Mouse (Mus musculus): ENCODE results near the gene Agap3.

Agap3 gene

GRCm38 (mm10) chr5:24523806-24524205 is 71.8 kb downstream of the Agap3 start:
- no peak for DNase-seq (ENCODE audit: low read depth)

- no peak for DNase-seq (ENCODE audit: low read depth)
Observed at GRCm38 (mm10) chr5:24524522-24524921, 72.5 kb downstream of the Agap3 start.

- DNase-seq (ENCODE audit: low read depth) = no peak
Observed at GRCm38 (mm10) chr5:24525360-24526189, 73.6 kb downstream of the Agap3 start.

- no peak for DNase-seq (ENCODE audit: low read depth)
Observed at GRCm38 (mm10) chr5:24526190-24526888, 74.4 kb downstream of the Agap3 start.

- DNase-seq (ENCODE audit: low read depth) = no peak
Observed at GRCm38 (mm10) chr5:24526889-24527230, 74.9 kb downstream of the Agap3 start, which contains the start of gene Gbx1. Gene Gbx1, minus strand, starts transcription at chr5:24527202.

GRCm38 (mm10) chr5:24527780-24528179 is 75.8 kb downstream of the Agap3 start:
- DNase-seq (ENCODE audit: low read depth) = no peak

- DNase-seq (ENCODE audit: low read depth) = peak; percentile 94
Observed at GRCm38 (mm10) chr5:24530042-24530689, 78.2 kb downstream of the Agap3 start.

GRCm38 (mm10) chr5:24533391-24533790 is 81.4 kb downstream of the Agap3 start:
- DNase-seq (ENCODE audit: low read depth) = no peak

- no peak for DNase-seq (ENCODE audit: low read depth)
Observed at GRCm38 (mm10) chr5:24534292-24534691, 82.3 kb downstream of the Agap3 start.

GRCm38 (mm10) chr5:24535731-24536130 is 83.8 kb downstream of the Agap3 start:
- no peak for DNase-seq (ENCODE audit: low read depth)

- no peak for DNase-seq (ENCODE audit: low read depth)
Observed at GRCm38 (mm10) chr5:24536511-24536910, 84.5 kb downstream of the Agap3 start.

GRCm38 (mm10) chr5:24537618-24538017 is 85.6 kb downstream of the Agap3 start:
- DNase-seq (ENCODE audit: low read depth) = no peak

- no peak for DNase-seq (ENCODE audit: low read depth)
Observed at GRCm38 (mm10) chr5:24539571-24540296, 87.8 kb downstream of the Agap3 start.

GRCm38 (mm10) chr5:24540387-24541143 is 88.6 kb downstream of the Agap3 start, which contains the start of gene Asb10:
Gene Asb10, minus strand, starts transcription at chr5:24540978.
- DNase-seq (ENCODE audit: low read depth) = no peak

GRCm38 (mm10) chr5:24541144-24541569 is 89.2 kb downstream of the Agap3 start:
- no peak for DNase-seq (ENCODE audit: low read depth)

- no peak for DNase-seq (ENCODE audit: low read depth)
Observed at GRCm38 (mm10) chr5:24542643-24543042, 90.7 kb downstream of the Agap3 start.

GRCm38 (mm10) chr5:24550598-24551316 is 98.8 kb downstream of the Agap3 start:
- DNase-seq (ENCODE audit: low read depth) = no peak

- DNase-seq (ENCODE audit: low read depth) = no peak
Observed at GRCm38 (mm10) chr5:24551317-24551688, 99.3 kb downstream of the Agap3 start.
